Mouse (Mus musculus): ENCODE results near the gene Col4a2. TPM values are rescaled to one million over a fixed set of nuclear protein-coding genes. Genes with fewer than 3 reads are reported as not detected.

Gene Col4a2
- polyA plus RNA-seq, 1 experiment from 2014 or later = 126 TPM

DNA sequence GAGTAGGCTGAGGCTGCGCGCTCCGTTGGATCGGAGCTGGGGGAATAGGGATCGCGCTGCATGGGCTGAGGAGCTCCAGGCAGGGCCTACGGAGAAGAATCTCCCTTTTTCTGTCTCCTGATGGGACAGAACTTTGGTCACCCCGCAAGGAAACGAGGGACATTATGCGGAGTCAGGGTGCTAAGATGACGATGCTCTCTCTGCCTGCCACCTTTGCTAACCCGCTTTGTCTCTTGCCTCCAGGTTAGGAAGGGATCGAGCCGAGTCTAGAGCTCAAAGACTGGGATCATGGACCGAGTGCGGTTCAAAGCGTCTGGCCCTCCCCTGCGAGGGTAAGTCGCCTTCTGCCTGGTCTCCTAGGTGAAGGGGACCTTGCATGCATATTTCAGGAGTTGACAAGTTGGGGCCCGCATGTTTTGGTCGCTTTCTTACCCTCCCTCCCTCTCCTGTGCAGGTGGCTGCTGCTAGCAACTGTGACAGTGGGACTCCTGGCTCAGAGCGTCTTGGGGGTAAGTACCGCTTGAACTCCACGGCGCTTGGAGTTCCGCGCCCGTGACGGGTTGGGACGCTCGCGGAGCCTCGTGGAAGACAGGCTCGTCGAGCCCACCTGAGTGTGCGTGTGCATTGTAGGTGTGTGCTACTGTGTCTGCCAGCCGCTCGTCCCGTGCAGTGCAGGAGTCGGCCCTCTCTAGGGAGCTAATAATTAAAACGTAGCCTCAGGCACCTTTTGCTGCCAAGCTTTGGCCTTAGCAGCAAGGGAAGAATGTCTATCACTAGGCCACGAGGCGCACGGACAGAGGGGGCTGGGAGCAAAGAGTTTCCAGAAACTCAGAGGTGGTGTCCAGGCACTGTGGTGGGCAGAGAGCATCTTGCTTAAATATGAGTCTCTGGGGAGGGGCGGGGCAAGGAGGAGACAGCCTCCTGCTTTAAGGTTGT, 839 bp downstream of the Col4a2 start:
- ATAC-seq (ENCODE audit: borderline replicate concordance, extremely low read depth, low FRiP score, low TSS enrichment) = peak; percentile 30; the same call in 1 of the 2 replicates
- WGBS = 3% methylated on average over 45 of the region's 45 CpGs

DNA sequence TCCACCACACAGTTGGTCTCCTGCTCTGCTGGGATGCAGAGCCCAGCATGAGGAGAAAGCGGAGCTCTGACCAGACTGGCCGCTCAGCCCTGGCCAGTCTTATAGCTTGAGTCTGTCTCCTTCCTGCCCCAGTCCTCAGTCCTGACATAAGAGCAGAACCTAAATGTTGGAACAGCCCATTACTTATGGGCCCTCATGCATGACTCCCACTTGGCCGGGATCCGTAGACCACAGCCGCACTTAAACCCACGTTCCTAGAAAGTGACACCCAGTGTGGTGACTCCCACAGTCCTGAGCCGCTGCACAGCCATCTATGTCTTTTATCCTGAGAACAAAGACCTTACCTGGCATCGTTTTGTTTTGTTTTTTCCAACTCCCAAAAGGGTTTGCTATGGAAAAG, 2.0 kb downstream of the Col4a2 start:
- 0 out of 2 replicates have a peak, but pooled peaks cover 2% of the 10 kb centered on the region for H3K36me3 ChIP-seq
- H3K4me2 ChIP-seq = peak overlapping the region; percentile 71
- H3K9me3 ChIP-seq = no peaks in the 10 kb centered on the region
- H3K4me3 ChIP-seq = peak overlapping the region; percentile 77
- no peak for ATAC-seq (ENCODE audit: borderline replicate concordance, extremely low read depth, low FRiP score, low TSS enrichment)
- 78% methylated on average over 8 of the region's 8 CpGs for WGBS
- H3K9ac ChIP-seq = peak overlapping the region; percentile 90
- peaks cover 51% of the 10 kb centered on the region for H3K4me1 ChIP-seq
- no peaks in the 10 kb centered on the region for H3K27me3 ChIP-seq
- H3K27ac ChIP-seq = no peak overlapping the region; the same call in 1 of the 2 replicates

More for the DNA sequence above, 839 bp downstream of the Col4a2 start:
- peak overlapping the region; percentile 90 for H3K27ac ChIP-seq
- H3K36me3 ChIP-seq = no peaks in the 10 kb centered on the region
- H3K9me3 ChIP-seq = no peaks in the 10 kb centered on the region
- H3K4me3 ChIP-seq = peak overlapping the region; percentile 77
- peak overlapping the region; percentile 71 for H3K4me2 ChIP-seq
- H3K9ac ChIP-seq = peak overlapping the region; percentile 90
- peaks cover 63% of the 10 kb centered on the region for H3K4me1 ChIP-seq
- H3K27me3 ChIP-seq = no peaks in the 10 kb centered on the region

DNA sequence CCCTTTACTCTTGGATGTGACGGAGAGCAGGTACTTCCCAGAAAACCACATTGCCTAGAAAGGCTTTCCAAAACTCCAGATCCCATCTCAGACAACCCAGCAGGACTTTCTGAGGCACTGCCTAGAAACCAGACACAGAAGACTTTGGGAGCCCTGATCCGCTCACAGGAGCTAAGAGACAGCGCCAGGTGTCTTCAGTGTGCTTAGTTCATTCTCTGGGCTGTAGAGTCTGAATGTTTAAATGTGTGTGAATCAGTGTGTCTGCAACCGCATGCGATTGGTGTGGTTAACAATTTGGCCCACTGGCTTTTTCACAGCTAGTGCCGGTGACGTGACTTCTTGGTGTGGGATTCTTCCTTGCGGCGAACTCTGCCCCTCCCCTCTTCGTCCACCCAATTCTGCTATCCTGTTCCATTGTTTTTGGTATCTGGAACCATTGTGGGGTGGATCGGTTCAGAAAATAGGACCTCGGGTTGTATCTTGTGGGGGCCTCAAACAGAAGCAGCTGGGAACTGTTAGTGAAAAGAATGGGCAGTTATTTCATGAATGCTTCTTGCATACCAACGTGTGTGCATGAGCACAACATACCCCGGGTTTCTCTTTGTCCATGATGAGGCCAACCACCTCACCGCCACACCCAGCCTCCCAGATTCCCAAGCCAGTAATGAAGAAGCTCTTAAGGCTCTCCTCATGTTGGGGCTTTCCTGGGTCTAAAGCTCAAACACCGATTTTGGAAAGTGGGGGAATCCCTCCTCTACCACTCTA, 2.8 kb downstream of the Col4a2 start:
- WGBS = 74% methylated on average over 16 of the region's 16 CpGs
- H3K27ac ChIP-seq = no peak overlapping the region
- peak overlapping the region; percentile 71 for H3K4me2 ChIP-seq
- ATAC-seq (ENCODE audit: borderline replicate concordance, extremely low read depth, low FRiP score, low TSS enrichment) = no peak
- H3K4me1 ChIP-seq = peaks cover 44% of the 10 kb centered on the region
- no peaks in the 10 kb centered on the region for H3K9me3 ChIP-seq
- 0 out of 2 replicates have a peak, but pooled peaks cover 2% of the 10 kb centered on the region for H3K36me3 ChIP-seq
- 0 out of 2 replicates have a peak overlapping the region, but pooled peaks have one; percentile 90 for H3K9ac ChIP-seq
- no peaks in the 10 kb centered on the region for H3K27me3 ChIP-seq
- peak overlapping the region; percentile 77; the same call in 1 of the 2 replicates for H3K4me3 ChIP-seq

DNA sequence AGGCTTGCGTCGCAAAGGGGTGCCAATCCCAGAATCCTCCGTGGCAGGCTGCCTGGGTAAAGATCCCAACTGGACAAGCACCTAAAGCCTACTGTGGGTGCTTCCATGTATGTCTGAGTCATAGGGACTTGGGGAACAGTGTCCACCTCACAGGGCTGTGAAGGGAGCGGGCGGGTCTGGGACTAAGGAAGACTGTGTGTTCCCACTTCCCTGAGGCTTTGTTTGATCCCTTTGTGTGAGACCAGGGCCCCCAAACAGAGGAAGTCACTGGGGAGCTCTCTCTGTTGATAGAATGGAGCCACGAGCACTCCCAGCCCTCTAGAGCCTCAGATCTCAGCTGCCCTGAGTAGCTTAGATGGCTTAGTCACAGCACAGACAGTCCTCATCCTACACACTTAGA, 3.5 kb downstream of the Col4a2 start:
- 81% methylated on average over 6 of the region's 6 CpGs for WGBS
- no peak for ATAC-seq (ENCODE audit: borderline replicate concordance, extremely low read depth, low FRiP score, low TSS enrichment)
- 0 out of 2 replicates have a peak, but pooled peaks cover 2% of the 10 kb centered on the region for H3K36me3 ChIP-seq
- H3K9ac ChIP-seq = no peak overlapping the region
- no peak overlapping the region for H3K27ac ChIP-seq
- H3K4me2 ChIP-seq = peak overlapping the region; percentile 71
- H3K4me3 ChIP-seq = no peak overlapping the region
- H3K27me3 ChIP-seq = no peaks in the 10 kb centered on the region
- H3K9me3 ChIP-seq = no peaks in the 10 kb centered on the region
- H3K4me1 ChIP-seq = peaks cover 41% of the 10 kb centered on the region

DNA sequence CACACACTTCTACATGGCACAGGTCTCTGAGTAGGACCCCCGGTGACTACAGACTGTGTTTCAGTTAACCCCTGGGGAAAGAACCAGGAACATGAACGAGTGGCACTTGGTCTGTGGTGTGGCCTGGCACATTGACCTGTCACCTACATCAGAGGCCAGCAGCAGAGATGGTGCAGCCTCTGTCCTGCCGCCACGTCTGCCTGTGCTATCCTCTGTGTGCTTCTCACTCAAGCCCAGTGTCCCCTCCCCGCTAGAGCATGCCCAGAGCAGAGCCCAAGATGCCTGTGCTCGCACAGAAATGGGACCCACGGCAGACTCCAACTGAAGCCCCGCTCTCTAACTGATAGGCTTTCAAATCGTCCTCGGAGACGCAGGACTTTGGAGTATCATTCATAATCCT, 6.8 kb downstream of the Col4a2 start:
- no peak for ATAC-seq (ENCODE audit: borderline replicate concordance, extremely low read depth, low FRiP score, low TSS enrichment)
- H3K4me1 ChIP-seq = peaks cover 45% of the 10 kb centered on the region
- WGBS = 87% methylated on average over 11 of the region's 11 CpGs

DNA sequence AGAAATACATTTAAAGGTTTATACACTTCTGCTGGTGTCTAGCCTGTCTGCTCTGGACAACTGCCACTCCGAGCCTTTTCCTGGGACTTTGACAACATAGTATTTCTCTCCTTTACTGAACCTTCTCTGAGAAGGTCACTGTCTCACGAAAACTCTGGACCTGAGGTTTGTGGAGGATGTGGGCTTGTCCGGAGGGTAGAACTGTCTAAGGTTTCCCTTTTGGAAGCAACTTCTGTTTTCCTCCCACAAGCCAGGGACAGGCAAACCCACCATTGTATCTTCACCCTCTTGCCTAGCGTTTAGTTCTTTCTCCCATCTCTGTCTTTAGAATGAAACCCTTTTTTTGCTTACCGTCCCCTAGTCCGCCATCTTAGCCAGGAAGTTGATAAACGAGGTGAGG, 9.2 kb downstream of the Col4a2 start:
- H3K4me2 ChIP-seq = no peak overlapping the region
- ATAC-seq (ENCODE audit: borderline replicate concordance, extremely low read depth, low FRiP score, low TSS enrichment) = no peak
- no peaks in the 10 kb centered on the region for H3K9me3 ChIP-seq
- WGBS = 66% methylated on average over 7 of the region's 7 CpGs
- H3K27ac ChIP-seq = no peak overlapping the region; the same call in 1 of the 2 replicates
- 0 out of 2 replicates have a peak, but pooled peaks cover 2% of the 10 kb centered on the region for H3K36me3 ChIP-seq
- H3K9ac ChIP-seq = no peak overlapping the region
- H3K4me3 ChIP-seq = no peak overlapping the region
- peaks cover 47% of the 10 kb centered on the region for H3K4me1 ChIP-seq
- no peaks in the 10 kb centered on the region for H3K27me3 ChIP-seq

More for the DNA sequence above, 6.8 kb downstream of the Col4a2 start:
- no peak overlapping the region for H3K4me2 ChIP-seq
- 0 out of 2 replicates have a peak, but pooled peaks cover 2% of the 10 kb centered on the region for H3K36me3 ChIP-seq
- H3K4me3 ChIP-seq = no peak overlapping the region
- H3K9me3 ChIP-seq = no peaks in the 10 kb centered on the region
- no peak overlapping the region for H3K9ac ChIP-seq
- no peak overlapping the region for H3K27ac ChIP-seq
- no peaks in the 10 kb centered on the region for H3K27me3 ChIP-seq

DNA sequence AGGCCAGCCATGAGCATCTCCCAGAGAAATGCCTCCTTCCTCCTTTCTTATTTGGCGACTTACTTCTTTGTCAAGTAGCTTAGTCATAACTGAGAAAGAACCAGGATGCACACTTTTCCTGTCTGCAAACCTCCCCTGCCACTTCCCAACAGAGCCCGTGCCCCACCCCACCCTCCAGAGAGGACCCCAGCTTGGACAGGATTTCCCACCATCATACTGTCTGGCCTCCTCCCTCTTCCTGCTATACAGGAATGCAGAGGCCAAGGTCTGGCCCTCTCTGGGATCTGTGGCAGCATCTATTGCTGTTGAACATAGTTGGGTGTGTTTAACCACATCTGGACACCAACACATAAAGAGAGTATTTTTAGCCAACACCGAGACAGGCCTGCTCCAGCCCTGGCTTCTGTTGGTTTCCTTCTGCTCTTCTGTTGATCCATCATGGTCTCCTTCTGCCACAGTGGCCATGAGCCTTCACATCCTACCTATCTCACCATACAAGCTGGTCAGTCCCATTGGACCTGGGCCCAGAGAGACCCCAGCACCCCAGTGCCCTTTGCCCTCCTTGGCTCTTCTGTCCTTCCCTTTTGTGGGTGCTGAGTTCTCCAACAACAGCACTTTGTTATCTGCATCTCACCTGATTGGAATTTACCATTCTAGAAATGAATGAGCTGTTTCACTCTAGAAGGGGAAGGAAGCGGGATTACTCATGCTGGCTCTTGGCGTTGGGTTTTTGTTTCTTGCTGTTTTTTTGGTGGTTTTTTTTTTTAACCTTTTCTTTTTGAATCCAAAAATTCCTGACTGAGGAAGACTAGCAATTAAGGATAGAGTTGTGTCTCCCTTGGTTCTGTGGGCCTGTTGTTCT, 10.3 kb downstream of the Col4a2 start:
- peak overlapping the region; percentile 42 for H3K27ac ChIP-seq
- H3K9me3 ChIP-seq = no peaks in the 10 kb centered on the region
- no peak overlapping the region for H3K9ac ChIP-seq
- H3K36me3 ChIP-seq = 0 out of 2 replicates have a peak, but pooled peaks cover 2% of the 10 kb centered on the region
- no peak overlapping the region for H3K4me3 ChIP-seq
- peak; percentile 56 for ATAC-seq (ENCODE audit: borderline replicate concordance, extremely low read depth, low FRiP score, low TSS enrichment)
- no peak overlapping the region for H3K4me2 ChIP-seq
- H3K27me3 ChIP-seq = no peaks in the 10 kb centered on the region
- H3K4me1 ChIP-seq = peaks cover 49% of the 10 kb centered on the region
- WGBS = 74% methylated on average over 5 of the region's 5 CpGs

DNA sequence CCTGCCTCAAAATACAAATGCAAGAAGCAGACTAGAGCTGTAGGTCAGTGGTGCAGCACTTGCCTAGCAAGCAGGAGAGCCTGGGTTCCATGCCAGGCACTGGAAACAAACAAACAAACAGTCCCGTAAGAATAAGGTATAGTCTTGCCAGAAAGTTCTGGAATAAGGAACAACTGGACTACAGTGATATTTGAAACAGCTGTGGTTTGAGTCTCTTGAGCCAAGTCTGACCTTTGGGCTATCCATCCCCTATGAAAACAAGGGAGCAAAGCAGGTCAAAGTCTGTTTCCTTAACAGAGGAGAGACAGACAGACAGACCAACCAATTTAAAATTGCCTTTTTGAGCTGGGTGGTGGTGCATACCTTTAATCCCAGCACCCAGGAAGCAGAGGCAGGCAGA, 11.1 kb downstream of the Col4a2 start:
- H3K4me2 ChIP-seq = no peak overlapping the region
- H3K9ac ChIP-seq = no peak overlapping the region
- no peaks in the 10 kb centered on the region for H3K9me3 ChIP-seq
- H3K4me1 ChIP-seq = peaks cover 51% of the 10 kb centered on the region
- 0 out of 2 replicates have a peak overlapping the region, but pooled peaks have one; percentile 42 for H3K27ac ChIP-seq
- ATAC-seq (ENCODE audit: borderline replicate concordance, extremely low read depth, low FRiP score, low TSS enrichment) = no peak
- WGBS = 54% methylated on average over 1 of the region's 1 CpGs
- H3K27me3 ChIP-seq = no peaks in the 10 kb centered on the region
- 0 out of 2 replicates have a peak, but pooled peaks cover 2% of the 10 kb centered on the region for H3K36me3 ChIP-seq
- H3K4me3 ChIP-seq = no peak overlapping the region

DNA sequence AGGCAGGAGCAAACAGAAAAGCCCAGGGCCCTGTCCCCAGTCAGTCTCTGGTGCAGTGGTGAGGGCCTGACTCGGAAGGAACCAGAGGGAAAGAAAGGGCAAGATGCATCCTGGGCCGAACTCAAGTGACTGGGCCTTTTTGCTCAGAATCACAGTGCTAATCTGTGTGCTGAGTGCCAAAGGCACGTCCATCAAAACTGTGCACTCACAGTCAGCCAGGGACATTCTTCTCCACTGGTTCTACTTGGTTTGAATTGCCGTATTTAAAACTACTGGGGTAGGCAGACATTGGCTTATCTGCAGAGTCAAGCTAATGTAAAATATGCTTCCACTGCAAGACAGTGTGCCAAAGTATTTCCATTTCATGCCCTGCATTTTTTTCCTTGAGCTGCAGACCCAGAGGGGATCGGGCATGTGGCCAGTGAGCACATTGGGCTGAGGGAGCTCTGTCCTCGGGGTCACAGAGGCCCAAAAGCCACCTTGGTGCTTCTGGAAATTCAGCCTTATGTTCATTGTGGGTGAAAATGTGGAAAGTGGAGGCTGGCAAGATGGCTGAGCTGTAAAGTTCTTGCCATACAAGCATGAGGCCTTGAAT, 12.3 kb downstream of the Col4a2 start:
- 63% methylated on average over 6 of the region's 6 CpGs for WGBS
- Histone ChIP-seq H3K27ac (no peak overlapping the region), H3K36me3 (no peaks in the 10 kb centered on the region), H3K9ac (no peak overlapping the region), H3K27me3 (no peaks in the 10 kb centered on the region), H3K4me3 (no peak overlapping the region), H3K9me3 (no peaks in the 10 kb centered on the region), H3K4me2 (no peak overlapping the region), H3K4me1 (peaks cover 51% of the 10 kb centered on the region)
- ATAC-seq (ENCODE audit: borderline replicate concordance, extremely low read depth, low FRiP score, low TSS enrichment) = no peak

DNA sequence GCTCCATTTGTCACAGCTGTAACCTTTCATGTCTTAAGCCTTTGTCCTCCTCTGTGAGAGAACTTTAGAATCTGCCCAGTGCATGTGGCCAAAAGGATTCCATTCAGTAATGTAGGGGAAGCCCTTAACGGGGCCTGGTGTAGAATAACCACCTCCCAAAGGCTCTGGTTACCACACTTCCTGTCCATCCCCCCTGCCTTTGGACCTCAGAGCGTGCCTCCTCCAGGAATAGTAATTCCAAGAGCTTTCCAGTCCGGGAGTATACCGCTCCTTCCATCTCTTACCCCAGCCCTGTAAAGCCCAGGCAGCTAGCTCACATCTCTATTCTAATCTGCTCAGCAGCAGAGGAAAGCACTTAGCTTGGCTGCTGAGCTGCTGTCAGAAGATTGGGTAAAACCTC, 14.7 kb downstream of the Col4a2 start:
- no peak overlapping the region for H3K4me3 ChIP-seq
- no peaks in the 10 kb centered on the region for H3K36me3 ChIP-seq
- no peak overlapping the region for H3K9ac ChIP-seq
- 48% methylated on average over 4 of the region's 4 CpGs for WGBS
- peak overlapping the region; percentile 11; the same call in 1 of the 2 replicates for H3K27ac ChIP-seq
- ATAC-seq (ENCODE audit: borderline replicate concordance, extremely low read depth, low FRiP score, low TSS enrichment) = no peak; the same call in 1 of the 2 replicates
- no peaks in the 10 kb centered on the region for H3K9me3 ChIP-seq
- peaks cover 56% of the 10 kb centered on the region for H3K4me1 ChIP-seq
- H3K4me2 ChIP-seq = no peak overlapping the region
- no peaks in the 10 kb centered on the region for H3K27me3 ChIP-seq

Measured in lung, embryonic 15.5 days (tissue).